Mouse (Mus musculus) hindbrain, embryonic 11.5 days (tissue): ENCODE measurements around the gene Gemin2. TPM values are rescaled to one million over a fixed set of nuclear protein-coding genes. Genes with fewer than 3 reads are reported as not detected.

ENCODE experiments used
- ATAC-seq: fragments of 200-750 bp; cut with Nextera tagmentation; 2 replicates; pipeline ENCODE4 v1.8.0; 2017; ENCODE audit warnings: mild to moderate bottlenecking, moderate TSS enrichment, moderate library complexity; ENCODE audit not compliant: low FRiP score
- DNase-seq: peaks from one replicate; pipeline ENCODE4 v3.0.0-alpha.2; 2015; ENCODE audit warnings: low spot score
- H3K27ac ChIP-seq: fragments of 300-500 bp; sonication (generic); 2 replicates; pipeline ENCODE4 v1.5.1; 2014; ENCODE audit warnings: mild to moderate bottlenecking, low read depth, low read length
- H3K27me3 ChIP-seq: fragments of 300-500 bp; sonication (generic); 2 replicates; pipeline ENCODE4 v1.6.1; 2014; ENCODE audit warnings: mild to moderate bottlenecking, low read length, moderate library complexity, mixed read lengths; ENCODE audit not compliant: control insufficient read depth, insufficient read depth
- H3K36me3 ChIP-seq: fragments of 300-500 bp; sonication (generic); 2 replicates; pipeline ENCODE4 v1.6.1; 2014; ENCODE audit warnings: mild to moderate bottlenecking, low read length, moderate library complexity, mixed read lengths; ENCODE audit not compliant: control insufficient read depth, insufficient read depth
- H3K4me1 ChIP-seq: fragments of 300-500 bp; sonication (generic); replicated peaks from 2 replicates; pipeline ENCODE4 v1.6.1; 2014; ENCODE audit warnings: low read length, mixed read lengths; ENCODE audit not compliant: control insufficient read depth, insufficient read depth
- H3K4me2 ChIP-seq: fragments of 300-500 bp; sonication (generic); replicated peaks from 2 replicates; pipeline ENCODE4 v1.6.1; 2014; ENCODE audit warnings: mild to moderate bottlenecking, low read depth, low read length
- H3K4me3 ChIP-seq: fragments of 300-500 bp; sonication (generic); 2 replicates; pipeline ENCODE4 v1.5.1; 2014; ENCODE audit warnings: low read depth, low read length
- H3K9ac ChIP-seq: fragments of 300-500 bp; sonication (generic); 2 replicates; pipeline ENCODE4 v1.6.1; 2014; ENCODE audit warnings: low read depth, low read length
- H3K9me3 ChIP-seq: fragments of 300-500 bp; sonication (generic); 2 replicates; pipeline ENCODE4 v1.6.1; 2016; ENCODE audit warnings: low read length; ENCODE audit not compliant: control insufficient read depth
- WGBS: fragments of 180-500 bp; shearing (Covaris S2); extraction: QIAGEN DNeasy Blood & Tissue Kit; methylation state at CpG from one replicate; pipeline ENCODE4 v1.1.7; 2014; 5-methylcytosine and 5-hydroxymethylcytosine counted together
- polyA plus RNA-seq: library from polyadenylated mRNA; unstranded; fragments of >200 nt; fragmentation: Nextera tagmentation; extraction: Ambion mirVana; gene quantifications from 2 replicates; pipeline ENCODE4 v1.2.1, GENCODE M21; 2014

Gene Gemin2
- polyA plus RNA-seq, 1 experiment from 2014 or later, result 26.4 TPM

- no peak overlapping the region for H3K4me3 ChIP-seq
- peaks cover 5% of the 10 kb centered on the region; the same call in 1 of the 2 replicates for H3K36me3 ChIP-seq
- H3K4me1 ChIP-seq, result no peaks in the 10 kb centered on the region
- no peaks in the 10 kb centered on the region for H3K9me3 ChIP-seq
- DNase-seq (no peak), ATAC-seq (no peak)
- no peaks in the 10 kb centered on the region for H3K27me3 ChIP-seq
- H3K27ac ChIP-seq, result no peak overlapping the region
- H3K9ac ChIP-seq, result no peak overlapping the region
- H3K4me2 ChIP-seq, result peak overlapping the region; percentile 49
- 71% methylated on average over 3 of the region's 3 CpGs for WGBS
These were observed 52.6 kb downstream of the Gemin2 start for GRCm38 (mm10) chr12:59065776-59066175.

- Histone ChIP-seq H3K4me2 (peak within 1 kb of the TSS; percentile 70), H3K9me3 (no peaks in the 10 kb centered on the region), H3K27me3 (no peaks in the 10 kb centered on the region), H3K9ac (peak within 1 kb of the TSS; percentile 95), H3K27ac (peak within 1 kb of the TSS; percentile 85), H3K4me3 (peak within 1 kb of the TSS; percentile 98), H3K4me1 (no peaks in the 10 kb centered on the region), H3K36me3 (peaks cover 5% of the 10 kb centered on the region; the same call in 1 of the 2 replicates)
- DNase-seq, result peak; percentile 95
- peak; percentile 99 for ATAC-seq
- WGBS, result under 1% methylated on average over 35 of the region's 43 CpGs
These were observed 53.4 kb downstream of the Gemin2 start, which contains the start of gene Pnn for GRCm38 (mm10) chr12:59066448-59067077. TSS of gene Pnn (plus strand) at chr12:59066884.

- 0% methylated on average over 41 of the region's 41 CpGs for WGBS
- Histone ChIP-seq H3K4me1 (no peaks in the 10 kb centered on the region), H3K4me2 (peak overlapping the region; percentile 70), H3K27me3 (no peaks in the 10 kb centered on the region), H3K9me3 (no peaks in the 10 kb centered on the region), H3K36me3 (peaks cover 8% of the 10 kb centered on the region; the same call in 1 of the 2 replicates), H3K9ac (peak overlapping the region; percentile 95), H3K27ac (peak overlapping the region; percentile 85), H3K4me3 (peak overlapping the region; percentile 98)
- DNase-seq (peak; percentile 53), ATAC-seq (no peak; the same call in 1 of the 2 replicates)
These were observed 53.9 kb downstream of the Gemin2 start for GRCm38 (mm10) chr12:59067095-59067494.

GRCm38 (mm10) chr12:59068791-59069190 lies 55.6 kb downstream of the Gemin2 start:
- Histone ChIP-seq H3K27ac (no peak overlapping the region), H3K36me3 (peaks cover 13% of the 10 kb centered on the region; the same call in 1 of the 2 replicates), H3K9me3 (no peaks in the 10 kb centered on the region), H3K27me3 (no peaks in the 10 kb centered on the region), H3K4me2 (no peak overlapping the region), H3K9ac (no peak overlapping the region), H3K4me1 (no peaks in the 10 kb centered on the region), H3K4me3 (no peak overlapping the region)
- WGBS, result 97% methylated on average over 13 of the region's 13 CpGs
- no peak for ATAC-seq
- DNase-seq, result no peak

- Histone ChIP-seq H3K4me1 (no peaks in the 10 kb centered on the region), H3K36me3 (peaks cover 13% of the 10 kb centered on the region; the same call in 1 of the 2 replicates), H3K9ac (no peak overlapping the region), H3K27me3 (no peaks in the 10 kb centered on the region), H3K27ac (no peak overlapping the region), H3K9me3 (no peaks in the 10 kb centered on the region), H3K4me2 (no peak overlapping the region), H3K4me3 (no peak overlapping the region)
- 88% methylated on average over 11 of the region's 11 CpGs for WGBS
- ATAC-seq, result no peak
- DNase-seq, result no peak
These were observed 59.1 kb downstream of the Gemin2 start for GRCm38 (mm10) chr12:59072286-59072685.

GRCm38 (mm10) chr12:59074052-59074451 lies 60.9 kb downstream of the Gemin2 start:
- ATAC-seq (no peak), DNase-seq (no peak)
- Histone ChIP-seq H3K4me2 (no peak overlapping the region), H3K4me1 (no peaks in the 10 kb centered on the region), H3K9ac (no peak overlapping the region), H3K27me3 (no peaks in the 10 kb centered on the region), H3K9me3 (no peaks in the 10 kb centered on the region), H3K36me3 (peaks cover 8% of the 10 kb centered on the region; the same call in 1 of the 2 replicates), H3K27ac (no peak overlapping the region), H3K4me3 (no peak overlapping the region)
- WGBS, result 89% methylated on average over 3 of the region's 3 CpGs

- ATAC-seq, result no peak
- Histone ChIP-seq H3K9ac (no peak overlapping the region), H3K9me3 (no peaks in the 10 kb centered on the region), H3K4me3 (no peak overlapping the region), H3K4me1 (no peaks in the 10 kb centered on the region), H3K27me3 (no peaks in the 10 kb centered on the region), H3K4me2 (no peak overlapping the region), H3K27ac (no peak overlapping the region), H3K36me3 (peaks cover 6% of the 10 kb centered on the region; the same call in 1 of the 2 replicates)
- no peak for DNase-seq
- 90% methylated on average over 3 of the region's 3 CpGs for WGBS
These were observed 63.8 kb downstream of the Gemin2 start for GRCm38 (mm10) chr12:59076996-59077395.

GRCm38 (mm10) chr12:59077883-59078282 lies 64.7 kb downstream of the Gemin2 start:
- no peak for ATAC-seq
- Histone ChIP-seq H3K4me3 (no peak overlapping the region), H3K9me3 (no peaks in the 10 kb centered on the region), H3K4me1 (no peaks in the 10 kb centered on the region), H3K9ac (no peak overlapping the region), H3K27ac (no peak overlapping the region), H3K36me3 (no peaks in the 10 kb centered on the region), H3K27me3 (no peaks in the 10 kb centered on the region), H3K4me2 (no peak overlapping the region)
- DNase-seq, result no peak
- WGBS, result 93% methylated on average over 3 of the region's 3 CpGs
